Mouse (Mus musculus) forebrain, embryonic 14.5 days (tissue): Measurements from ENCODE around the gene Fbxo24. TPM values are rescaled to one million over a fixed set of nuclear protein-coding genes. Genes with fewer than 3 reads are reported as not detected.
A peak's percentile ranks its signal among the peaks of the same experiment; 100 is the strongest.

Source experiments
- ATAC-seq: fragments of 200-750 bp; cut with Nextera tagmentation; 2 replicates; pipeline ENCODE4 v1.8.0; 2017; ENCODE audit warnings: mild to moderate bottlenecking, moderate library complexity
- DNase-seq: peaks from one replicate; pipeline ENCODE4 v3.0.0-alpha.2; 2015; ENCODE audit warnings: low spot score
- H3K27ac ChIP-seq: fragments of 300-500 bp; sonication (generic); 2 replicates; pipeline ENCODE4 v1.5.1; 2014; ENCODE audit warnings: low read depth, mild to moderate bottlenecking, control low read depth, low read length, moderate library complexity
- H3K27me3 ChIP-seq: fragments of 300-500 bp; sonication (generic); replicated peaks from 2 replicates; pipeline ENCODE4 v1.6.1; 2014; ENCODE audit warnings: low read length, control low read depth, mixed read lengths; ENCODE audit not compliant: control insufficient read depth, insufficient read depth
- H3K36me3 ChIP-seq: fragments of 300-500 bp; sonication (generic); 2 replicates; pipeline ENCODE4 v1.6.1; 2014; ENCODE audit warnings: low read length, control low read depth; ENCODE audit not compliant: control insufficient read depth, insufficient read depth
- H3K4me1 ChIP-seq: fragments of 300-500 bp; sonication (generic); 2 replicates; pipeline ENCODE4 v1.6.1; 2014; ENCODE audit warnings: antibody characterized with exemption, low read length, control low read depth; ENCODE audit not compliant: control insufficient read depth, insufficient read depth
- H3K4me2 ChIP-seq: fragments of 300-500 bp; sonication (generic); 2 replicates; pipeline ENCODE4 v1.6.1; 2014; ENCODE audit warnings: mild to moderate bottlenecking, control low read depth, low read length
- H3K4me3 ChIP-seq: fragments of 300-500 bp; sonication (generic); 2 replicates; pipeline ENCODE4 v1.5.1; 2014; ENCODE audit warnings: low read depth, low read length, control low read depth
- H3K9ac ChIP-seq: fragments of 300-500 bp; sonication (generic); 2 replicates; pipeline ENCODE4 v1.6.1; 2014; ENCODE audit warnings: mild to moderate bottlenecking, low read length, control low read depth, moderate library complexity
- H3K9me3 ChIP-seq: fragments of 300-500 bp; sonication (generic); replicated peaks from 2 replicates; pipeline ENCODE4 v1.6.1; 2016; ENCODE audit warnings: low read length, control low read depth, mixed read lengths; ENCODE audit not compliant: control insufficient read depth
- WGBS: fragments of 180-500 bp; shearing (Covaris S2); extraction: QIAGEN DNeasy Blood & Tissue Kit; methylation state at CpG from one replicate; pipeline ENCODE4 v1.1.7; 2014; 5-methylcytosine and 5-hydroxymethylcytosine counted together
- polyA plus RNA-seq: library from polyadenylated mRNA; unstranded; fragments of >200 nt; fragmentation: Nextera tagmentation; extraction: Ambion mirVana; gene quantifications from 2 replicates; pipeline ENCODE4 v1.2.1, GENCODE M21; 2014

Gene Fbxo24
- polyA plus RNA-seq, 1 experiment from 2014 or later, result 0.10 TPM

- ATAC-seq (no peak), DNase-seq (no peak)
- WGBS, result 79% methylated on average over 9 of the region's 9 CpGs
- H3K4me2 ChIP-seq, result no peak overlapping the region
- no peak overlapping the region for H3K9ac ChIP-seq
- H3K4me3 ChIP-seq, result no peak overlapping the region
- H3K4me1 ChIP-seq, result no peaks in the 10 kb centered on the region
- H3K36me3 ChIP-seq, result peaks cover 83% of the 10 kb centered on the region
- no peak overlapping the region for H3K27ac ChIP-seq
- no peaks in the 10 kb centered on the region for H3K27me3 ChIP-seq
- H3K9me3 ChIP-seq, result no peaks in the 10 kb centered on the region
Measured at GRCm38 (mm10) chr5:137663057-137663456, 34.3 kb upstream of the Fbxo24 start.

- no peaks in the 10 kb centered on the region for H3K27me3 ChIP-seq
- ATAC-seq, result no peak
Measured at GRCm38 (mm10) chr5:137660064-137660688, 31.4 kb upstream of the Fbxo24 start.

GRCm38 (mm10) chr5:137656977-137657376 lies 28.2 kb upstream of the Fbxo24 start:
- 33% methylated on average over 6 of the region's 6 CpGs for WGBS
- Histone ChIP-seq H3K4me2 (no peak overlapping the region), H3K9ac (no peak overlapping the region; the same call in 1 of the 2 replicates), H3K27ac (no peak overlapping the region), H3K4me3 (no peak overlapping the region), H3K9me3 (no peaks in the 10 kb centered on the region), H3K4me1 (no peaks in the 10 kb centered on the region), H3K36me3 (peaks cover 69% of the 10 kb centered on the region), H3K27me3 (no peaks in the 10 kb centered on the region)
- ATAC-seq (peak; percentile 79), DNase-seq (peak; percentile 92)

More at GRCm38 (mm10) chr5:137660064-137660688, 31.4 kb upstream of the Fbxo24 start:
- DNase-seq, result no peak
- H3K4me3 ChIP-seq, result no peak overlapping the region
- no peak overlapping the region for H3K27ac ChIP-seq
- no peak overlapping the region for H3K9ac ChIP-seq
- H3K4me1 ChIP-seq, result no peaks in the 10 kb centered on the region
- no peak overlapping the region for H3K4me2 ChIP-seq
- peaks cover 67% of the 10 kb centered on the region for H3K36me3 ChIP-seq
- no peaks in the 10 kb centered on the region for H3K9me3 ChIP-seq
- WGBS, result 89% methylated on average over 6 of the region's 6 CpGs

GRCm38 (mm10) chr5:137654746-137655145 lies 25.9 kb upstream of the Fbxo24 start:
- ATAC-seq, result no peak
- H3K4me3 ChIP-seq, result no peak overlapping the region
- no peak overlapping the region for H3K9ac ChIP-seq
- no peak overlapping the region for H3K4me2 ChIP-seq
- WGBS, result 84% methylated on average over 7 of the region's 7 CpGs
- no peaks in the 10 kb centered on the region for H3K9me3 ChIP-seq
- DNase-seq, result peak; percentile 31
- H3K4me1 ChIP-seq, result no peaks in the 10 kb centered on the region; the same call in 1 of the 2 replicates
- no peak overlapping the region for H3K27ac ChIP-seq
- H3K27me3 ChIP-seq, result no peaks in the 10 kb centered on the region
- H3K36me3 ChIP-seq, result peaks cover 60% of the 10 kb centered on the region

GRCm38 (mm10) chr5:137653366-137653765 lies 24.6 kb upstream of the Fbxo24 start:
- ATAC-seq (no peak), DNase-seq (no peak)
- no peak overlapping the region for H3K27ac ChIP-seq
- H3K4me1 ChIP-seq, result no peaks in the 10 kb centered on the region; the same call in 1 of the 2 replicates
- 96% methylated on average over 10 of the region's 10 CpGs for WGBS
- no peak overlapping the region for H3K4me2 ChIP-seq
- no peak overlapping the region for H3K4me3 ChIP-seq
- H3K9me3 ChIP-seq, result no peaks in the 10 kb centered on the region
- H3K36me3 ChIP-seq, result peaks cover 48% of the 10 kb centered on the region
- H3K9ac ChIP-seq, result no peak overlapping the region
- H3K27me3 ChIP-seq, result no peaks in the 10 kb centered on the region

- peaks cover 45% of the 10 kb centered on the region for H3K36me3 ChIP-seq
- no peak overlapping the region for H3K4me2 ChIP-seq
- no peak overlapping the region for H3K4me3 ChIP-seq
- ATAC-seq (peak; percentile 56), DNase-seq (peak; percentile 85)
- 17% methylated on average over 3 of the region's 3 CpGs for WGBS
- no peaks in the 10 kb centered on the region; the same call in 1 of the 2 replicates for H3K4me1 ChIP-seq
- no peak overlapping the region for H3K27ac ChIP-seq
- no peak overlapping the region for H3K9ac ChIP-seq
- no peaks in the 10 kb centered on the region for H3K27me3 ChIP-seq
- no peaks in the 10 kb centered on the region for H3K9me3 ChIP-seq
Measured at GRCm38 (mm10) chr5:137652474-137652873, 23.7 kb upstream of the Fbxo24 start.

- no peak for ATAC-seq
- no peaks in the 10 kb centered on the region; the same call in 1 of the 2 replicates for H3K4me1 ChIP-seq
- no peak overlapping the region for H3K4me3 ChIP-seq
- 0 out of 2 replicates have a peak overlapping the region, but pooled peaks have one; percentile 5 for H3K4me2 ChIP-seq
- no peak for DNase-seq
- H3K36me3 ChIP-seq, result peaks cover 35% of the 10 kb centered on the region
- H3K27ac ChIP-seq, result no peak overlapping the region
- 20% methylated on average over 17 of the region's 18 CpGs for WGBS
- H3K9ac ChIP-seq, result no peak overlapping the region
- peaks cover 16% of the 10 kb centered on the region for H3K27me3 ChIP-seq
- H3K9me3 ChIP-seq, result no peaks in the 10 kb centered on the region
Measured at GRCm38 (mm10) chr5:137649669-137650571, 21.1 kb upstream of the Fbxo24 start.

- DNase-seq, result no peak
- Histone ChIP-seq H3K27me3 (peaks cover 21% of the 10 kb centered on the region), H3K4me2 (no peak overlapping the region), H3K4me1 (no peaks in the 10 kb centered on the region; the same call in 1 of the 2 replicates), H3K36me3 (peaks cover 30% of the 10 kb centered on the region), H3K27ac (no peak overlapping the region), H3K9ac (no peak overlapping the region), H3K4me3 (no peak overlapping the region), H3K9me3 (no peaks in the 10 kb centered on the region)
- ATAC-seq, result no peak
- WGBS, result 38% methylated on average over 4 of the region's 4 CpGs
Measured at GRCm38 (mm10) chr5:137649251-137649650, 20.4 kb upstream of the Fbxo24 start.
